Mouse (Mus musculus): ENCODE data around the gene Klhl10.

GRCm38 (mm10) chr11:100398517-100398916 lies 43.2 kb upstream of the Klhl10 start:
- TF ChIP-seq CTCF (IDR thresholded peaks at IDR 0.05; ENCODE audit: borderline replicate concordance, extremely low read depth, insufficient read depth, insufficient read length) (no peak), POLR2A (IDR thresholded peaks at IDR 0.05; ENCODE audit: borderline replicate concordance, extremely low read depth, insufficient read depth, insufficient read length, poor library complexity, severe bottlenecking) (no peak)
